Mouse (Mus musculus): Measurements from ENCODE around the gene Slc35d3. TPM values are rescaled to one million over a fixed set of nuclear protein-coding genes. Genes with fewer than 3 reads are reported as not detected.

Slc35d3 gene
- polyA plus RNA-seq (2021): not detected

DNA sequence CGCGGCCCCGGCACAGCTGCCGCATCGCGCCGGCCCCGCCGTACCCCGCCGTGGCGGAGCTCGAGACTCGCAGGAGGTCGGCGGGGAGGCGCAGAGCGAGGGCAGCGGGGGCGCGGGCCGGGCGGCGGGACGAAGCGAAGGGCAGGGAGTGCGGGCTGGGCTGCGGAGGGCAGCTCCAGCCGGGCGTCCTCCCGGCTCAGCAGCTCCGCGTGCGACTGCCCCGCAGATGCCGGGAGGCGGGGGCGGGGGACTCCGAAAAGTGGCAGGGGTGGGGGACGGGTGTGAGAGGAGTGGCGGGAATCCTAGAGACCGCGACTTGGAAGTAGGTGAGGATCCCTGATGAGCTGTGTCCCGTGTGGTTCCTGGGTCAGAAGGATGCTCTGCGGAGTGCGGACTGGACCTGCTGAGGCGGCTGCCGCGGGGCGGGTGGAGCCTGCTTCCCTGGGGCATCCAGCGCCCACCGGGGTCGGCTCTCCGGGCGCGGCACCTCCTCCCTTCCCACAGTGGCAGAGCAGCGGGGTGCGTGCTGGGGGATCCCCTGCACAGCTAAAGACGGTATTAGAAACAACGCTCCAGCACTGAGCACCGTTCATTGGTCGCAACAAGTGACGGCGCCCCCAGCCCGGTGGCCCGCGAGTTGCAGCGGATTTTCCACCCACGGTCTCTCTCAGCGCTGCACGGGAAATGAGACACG, at the start of gene Slc35d3:
Slc35d3 (minus strand) TSS at position 462 of the 694 bp plus-strand sequence.
- ChIA-PET POLR2A (interaction anchor here (0.6 kb wide), 1 partner anchor 837 kb away, joined by 4 read pairs; no protein-coding TSS in a partner anchor), CTCF (no interaction called here)

DNA sequence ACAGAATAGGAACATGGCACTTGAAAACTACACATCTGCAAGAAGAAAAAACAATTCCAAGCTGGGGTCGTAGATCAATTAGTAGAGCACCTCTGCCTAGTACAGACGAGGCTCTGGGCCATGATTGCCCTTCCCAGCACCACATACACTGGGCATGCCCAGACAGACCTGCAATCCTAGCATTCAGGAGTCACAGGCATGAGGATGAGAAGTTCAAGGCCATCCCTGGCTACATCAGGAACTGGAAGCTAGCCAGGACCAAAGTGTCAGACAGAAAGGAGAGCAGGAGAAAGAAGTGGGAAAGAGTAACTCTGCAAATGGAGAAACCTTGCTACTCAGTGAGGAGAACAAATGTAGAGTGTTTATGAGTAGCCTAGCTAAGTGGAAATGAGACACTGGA, 48.9 kb upstream of the Slc35d3 start:
- DNase-seq (ENCODE audit: low read depth, low spot score) (no peak), ATAC-seq (no peak)
- no peak for TF ChIP-seq CTCF (IDR thresholded peaks at IDR 0.05)
- ChIA-PET POLR2A (no interaction called here), CTCF (no interaction called here)
- no peaks in the 10 kb centered on the region for H3K27me3 ChIP-seq
- in situ Hi-C loops (cut with MboI; ENCODE audit: low pct_unique_long_range_greater_than_20kb): no loop called here

More for the DNA sequence above, at the start of gene Slc35d3:
- no peak for TF ChIP-seq CTCF (IDR thresholded peaks at IDR 0.05)
- in situ Hi-C loops (cut with MboI; ENCODE audit: low pct_unique_long_range_greater_than_20kb): no loop called here
- DNase-seq (ENCODE audit: low read depth, low spot score): no peak
- peak; percentile 41 for ATAC-seq
- peaks cover 44% of the 10 kb centered on the region for H3K27me3 ChIP-seq

DNA sequence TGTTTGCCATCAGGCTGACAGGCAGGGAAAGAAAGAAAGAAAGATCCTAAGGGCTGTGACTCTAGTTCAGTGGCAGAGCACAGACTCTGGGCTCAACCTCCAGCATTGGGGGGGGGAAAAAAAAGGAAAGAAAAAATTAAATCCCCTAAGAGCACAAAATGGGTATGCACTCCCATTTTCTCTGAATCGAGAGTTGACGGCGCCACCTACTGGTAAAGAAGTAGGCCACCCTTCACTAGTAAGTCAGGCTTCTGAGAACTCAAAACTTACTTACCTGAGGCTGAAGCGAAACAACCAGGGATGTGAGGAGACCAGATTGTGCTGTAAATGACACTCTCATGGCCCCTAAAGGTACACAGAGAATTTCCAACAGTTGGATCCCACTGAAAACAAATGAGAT, 42.7 kb upstream of the Slc35d3 start:
- ChIA-PET CTCF (no interaction called here), POLR2A (interaction anchor here (0.5 kb wide), 1 partner anchor 158 kb away, joined by 4 read pairs; no protein-coding TSS in a partner anchor)
- DNase-seq (ENCODE audit: low read depth, low spot score) (no peak), ATAC-seq (no peak)
- in situ Hi-C loops (cut with MboI; ENCODE audit: low pct_unique_long_range_greater_than_20kb): loop anchor here (5.0 kb wide), 2 partner anchors 192 to 652 kb away; no protein-coding TSS in a partner anchor
- H3K27me3 ChIP-seq: no peaks in the 10 kb centered on the region
- peak; percentile 81 for TF ChIP-seq CTCF (IDR thresholded peaks at IDR 0.05)

DNA sequence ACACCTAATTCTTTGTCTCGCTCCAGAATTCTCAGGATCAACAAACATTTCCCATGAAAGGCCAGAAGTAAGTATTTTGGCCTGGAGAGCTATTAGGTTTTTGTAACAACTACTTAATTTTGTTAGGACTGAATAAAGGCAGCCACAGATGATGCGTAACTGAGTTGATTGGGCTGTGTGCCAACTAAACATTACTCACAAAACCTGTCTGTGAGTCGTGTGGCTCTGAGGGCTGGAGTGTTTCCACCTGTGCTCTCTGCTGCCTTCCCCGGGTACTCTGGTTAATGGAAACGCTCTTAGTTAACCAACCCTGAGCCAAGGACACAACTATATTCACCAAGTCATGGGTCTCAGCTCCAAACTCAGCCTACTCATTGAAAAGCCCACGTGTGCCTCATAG, 41.9 kb upstream of the Slc35d3 start:
- in situ Hi-C loops (cut with MboI; ENCODE audit: low pct_unique_long_range_greater_than_20kb): loop anchor here (5.0 kb wide), 2 partner anchors 191 to 651 kb away; no protein-coding TSS in a partner anchor
- ChIA-PET POLR2A (interaction anchor here (0.5 kb wide), 1 partner anchor 157 kb away, joined by 4 read pairs; no protein-coding TSS in a partner anchor), CTCF (interaction anchor here (2.0 to 2.1 kb wide), 2 partner anchors 12 to 185 kb away, joined by 6 to 8 read pairs; no protein-coding TSS in a partner anchor)
- TF ChIP-seq CTCF (IDR thresholded peaks at IDR 0.05): no peak
- H3K27me3 ChIP-seq: no peaks in the 10 kb centered on the region
- no peak for ATAC-seq
- DNase-seq (ENCODE audit: low read depth, low spot score): no peak

DNA sequence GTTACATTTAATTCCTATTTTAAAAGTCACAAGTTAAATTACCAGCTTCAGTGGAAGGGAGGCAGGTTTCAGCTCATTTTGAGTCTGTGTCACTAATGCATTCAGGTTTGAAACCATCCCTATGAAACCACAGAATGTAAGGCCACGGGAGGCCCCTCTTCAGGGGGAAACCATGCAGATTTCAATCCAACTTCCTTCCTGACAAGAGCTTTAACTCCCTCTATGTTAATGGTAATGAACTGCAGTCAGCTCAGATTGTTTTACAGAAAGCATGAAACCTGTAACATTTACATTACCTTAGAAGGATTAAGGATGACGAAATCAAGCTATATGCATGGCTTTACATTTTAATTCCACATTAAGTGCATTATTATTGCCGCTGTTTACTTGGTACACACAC, 40.4 kb upstream of the Slc35d3 start:
- no peaks in the 10 kb centered on the region for H3K27me3 ChIP-seq
- DNase-seq (ENCODE audit: low read depth, low spot score) (no peak), ATAC-seq (no peak)
- CTCF ChIA-PET: interaction anchor here (0.9 to 2.1 kb wide), 9 partner anchors 9 to 189 kb away, joined by 3 to 9 read pairs (median 4); partner anchors contain the start of gene Il20ra
- TF ChIP-seq CTCF (IDR thresholded peaks at IDR 0.05): no peak
- in situ Hi-C loops (cut with MboI; ENCODE audit: low pct_unique_long_range_greater_than_20kb): loop anchor here (5.0 kb wide), 2 partner anchors 189 to 649 kb away; no protein-coding TSS in a partner anchor
- POLR2A ChIA-PET: interaction anchor here (0.7 kb wide), 1 partner anchor 188 kb away, joined by 3 read pairs; no protein-coding TSS in a partner anchor

DNA sequence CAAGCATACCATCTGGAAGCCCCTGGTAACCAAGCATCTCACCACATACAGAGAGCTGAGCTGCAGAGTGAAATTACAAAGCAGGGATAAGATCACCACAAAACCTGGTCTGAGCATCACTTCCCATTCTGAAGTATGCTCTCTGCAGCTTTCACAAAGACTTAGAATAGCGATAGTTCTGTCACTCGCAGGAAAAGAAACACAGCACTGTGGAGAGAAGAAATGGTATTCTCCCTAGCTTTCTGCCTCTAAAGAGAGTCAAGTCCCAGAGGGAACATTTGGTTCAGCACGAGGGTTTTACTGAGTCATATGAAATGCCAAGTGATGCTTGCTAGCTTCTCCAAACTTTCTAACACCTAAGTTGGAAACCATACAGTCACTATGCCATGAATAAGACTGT, 38.6 kb upstream of the Slc35d3 start:
- ChIA-PET POLR2A (no interaction called here), CTCF (interaction anchor here (2.4 kb wide), 1 partner anchor 178 kb away, joined by 5 read pairs; the partner anchor contains the start of gene Il20ra)
- TF ChIP-seq CTCF (IDR thresholded peaks at IDR 0.05): no peak
- H3K27me3 ChIP-seq: no peaks in the 10 kb centered on the region
- no peak for ATAC-seq
- in situ Hi-C loops (cut with MboI; ENCODE audit: low pct_unique_long_range_greater_than_20kb): loop anchor here (5.0 kb wide), 2 partner anchors 188 to 648 kb away; no protein-coding TSS in a partner anchor
- DNase-seq (ENCODE audit: low read depth, low spot score): no peak

DNA sequence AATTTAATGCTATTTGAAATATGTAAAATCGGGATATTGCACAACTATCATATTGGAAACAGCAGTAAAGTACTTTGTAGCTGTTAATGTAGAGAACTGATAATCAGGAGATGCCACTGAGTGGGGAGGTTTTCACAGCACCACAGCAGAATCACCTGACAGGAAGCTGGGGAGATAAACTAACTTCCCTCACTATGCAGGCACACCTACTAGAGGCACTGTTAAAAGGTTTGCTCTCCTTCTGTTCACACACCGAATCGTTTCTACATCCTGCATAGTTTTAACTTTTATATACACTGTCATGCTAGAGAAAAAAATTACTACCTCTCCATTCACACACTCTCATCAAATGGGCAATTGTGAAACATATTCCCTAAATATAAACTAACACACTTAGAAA, 35.0 kb upstream of the Slc35d3 start:
- no peak for TF ChIP-seq CTCF (IDR thresholded peaks at IDR 0.05)
- DNase-seq (ENCODE audit: low read depth, low spot score) (no peak), ATAC-seq (no peak)
- in situ Hi-C loops (cut with MboI; ENCODE audit: low pct_unique_long_range_greater_than_20kb): no loop called here
- POLR2A ChIA-PET: no interaction called here
- no peaks in the 10 kb centered on the region for H3K27me3 ChIP-seq
- CTCF ChIA-PET: interaction anchor here (1.3 to 2.9 kb wide), 3 partner anchors 10 to 174 kb away, joined by 3 to 14 read pairs (median 8); partner anchors contain the start of gene Il20ra

DNA sequence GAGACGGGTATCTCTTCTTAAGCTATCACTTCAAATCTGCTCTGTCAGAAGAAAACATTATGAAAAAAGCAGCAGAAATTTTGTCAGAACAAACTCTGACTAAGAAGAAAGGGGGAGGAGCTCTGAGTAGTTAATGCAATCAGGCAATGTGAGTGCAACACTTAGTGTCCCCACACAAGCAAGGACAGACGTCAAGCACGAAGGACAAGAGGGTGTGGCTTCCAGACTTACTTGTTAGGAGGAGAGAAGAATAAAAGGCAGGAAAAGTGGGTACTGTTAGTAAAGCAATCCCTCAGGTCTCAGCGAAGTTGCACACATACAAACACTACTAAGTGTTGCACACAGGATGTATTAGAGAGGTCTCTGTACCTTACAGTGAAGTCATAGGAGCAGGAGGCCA, 33.1 kb upstream of the Slc35d3 start:
- in situ Hi-C loops (cut with MboI; ENCODE audit: low pct_unique_long_range_greater_than_20kb): no loop called here
- POLR2A ChIA-PET: no interaction called here
- CTCF ChIA-PET: interaction anchor here (1.7 to 2.7 kb wide), 2 partner anchors 8 to 176 kb away, joined by 6 to 14 read pairs; no protein-coding TSS in a partner anchor
- TF ChIP-seq CTCF (IDR thresholded peaks at IDR 0.05): no peak
- ATAC-seq: no peak
- no peak for DNase-seq (ENCODE audit: low read depth, low spot score)
- H3K27me3 ChIP-seq: no peaks in the 10 kb centered on the region

DNA sequence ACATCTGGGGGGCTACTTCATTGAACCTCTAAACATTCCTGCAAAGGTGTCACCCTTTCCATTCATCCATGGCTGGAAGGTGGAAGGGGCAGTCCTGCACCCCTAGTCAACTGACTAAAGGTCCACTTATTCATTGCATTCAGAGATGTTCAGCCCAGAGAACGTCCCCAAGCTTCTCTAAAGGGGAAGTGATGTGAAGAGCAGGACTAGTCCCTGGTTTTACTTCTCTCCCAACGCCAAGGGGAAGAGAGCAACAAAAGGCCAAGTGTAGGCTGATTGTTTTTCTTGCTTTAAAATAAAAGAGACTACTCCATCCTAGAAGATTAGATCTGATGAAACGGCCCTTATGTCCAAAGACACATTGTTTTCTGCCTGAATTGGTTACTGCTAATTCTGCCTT, 29.2 kb upstream of the Slc35d3 start:
- H3K27me3 ChIP-seq: no peaks in the 10 kb centered on the region
- DNase-seq (ENCODE audit: low read depth, low spot score) (no peak), ATAC-seq (no peak)
- ChIA-PET CTCF (no interaction called here), POLR2A (no interaction called here)
- TF ChIP-seq CTCF (IDR thresholded peaks at IDR 0.05): no peak
- in situ Hi-C loops (cut with MboI; ENCODE audit: low pct_unique_long_range_greater_than_20kb): no loop called here

DNA sequence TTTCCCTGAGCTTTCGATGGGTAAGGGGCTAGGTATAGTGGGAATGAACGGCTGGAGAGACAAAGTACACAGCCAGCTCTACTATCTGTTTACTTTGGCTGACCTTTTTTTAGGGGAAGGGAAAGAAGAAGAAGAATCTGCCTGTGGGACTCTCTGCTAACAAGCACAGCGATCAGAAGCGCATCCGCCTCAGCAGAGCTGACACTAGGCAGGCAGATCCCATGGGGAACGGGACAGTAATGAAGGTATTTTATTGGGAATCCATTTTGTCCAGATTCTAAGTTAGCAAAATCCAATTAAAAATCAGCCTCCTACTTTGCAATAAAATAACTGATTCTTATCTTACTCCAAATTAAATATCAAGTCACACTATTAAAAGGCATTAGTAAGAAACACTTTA, 27.9 kb upstream of the Slc35d3 start:
- in situ Hi-C loops (cut with MboI; ENCODE audit: low pct_unique_long_range_greater_than_20kb): no loop called here
- no peak for ATAC-seq
- no peaks in the 10 kb centered on the region for H3K27me3 ChIP-seq
- DNase-seq (ENCODE audit: low read depth, low spot score): no peak
- no peak for TF ChIP-seq CTCF (IDR thresholded peaks at IDR 0.05)
- POLR2A ChIA-PET: interaction anchor here (0.7 kb wide), 1 partner anchor 28 kb away, joined by 4 read pairs; the partner anchor contains the start of gene Pex7
- CTCF ChIA-PET: no interaction called here

DNA sequence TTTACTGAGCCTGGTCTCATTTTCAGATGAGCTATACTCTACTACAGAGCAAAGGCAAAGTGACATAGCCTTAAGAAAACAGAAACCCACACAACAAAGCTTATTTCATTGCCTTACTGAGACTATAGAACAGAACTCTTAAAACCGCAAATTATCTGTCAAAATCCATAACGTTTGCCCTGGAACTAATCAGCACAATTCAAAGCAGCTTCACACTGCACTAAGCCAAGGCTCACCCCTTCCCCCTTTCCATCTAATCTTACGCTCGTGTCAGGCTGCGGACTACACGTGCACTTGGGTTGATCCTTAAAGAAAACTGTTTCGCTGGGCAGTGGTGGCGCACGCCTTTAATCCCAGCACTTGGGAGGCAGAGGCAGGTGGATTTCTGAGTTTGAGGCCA, 26.4 kb upstream of the Slc35d3 start:
- no peak for DNase-seq (ENCODE audit: low read depth, low spot score)
- H3K27me3 ChIP-seq: no peaks in the 10 kb centered on the region
- no peak for TF ChIP-seq CTCF (IDR thresholded peaks at IDR 0.05)
- no peak for ATAC-seq
- in situ Hi-C loops (cut with MboI; ENCODE audit: low pct_unique_long_range_greater_than_20kb): no loop called here
- ChIA-PET POLR2A (no interaction called here), CTCF (interaction anchor here (0.6 to 3.6 kb wide), 3 partner anchors 8 to 84 kb away, joined by 3 to 14 read pairs (median 6); no protein-coding TSS in a partner anchor)
